Mouse (Mus musculus) mouse embryonic stem cell (cell line): Measurements from ENCODE around the gene Mogs.

Source experiments
- in situ Hi-C, 2 experiments: fragments of 300-500 bp; cut with MboI; formaldehyde crosslinking; loops; 1 replicate in 1 of 2; 3 replicates in 1 of 2; pipeline ENCODE4 v1.14.3; 2019 to 2020; ENCODE audit warnings: low sequenced_read_pairs in 2 of 2, low pct_unique_long_range_greater_than_20kb in 1 of 2, mixed read lengths in 1 of 2; ENCODE audit not compliant: unreplicated experiment in 1 of 2

Gene Mogs

DNA sequence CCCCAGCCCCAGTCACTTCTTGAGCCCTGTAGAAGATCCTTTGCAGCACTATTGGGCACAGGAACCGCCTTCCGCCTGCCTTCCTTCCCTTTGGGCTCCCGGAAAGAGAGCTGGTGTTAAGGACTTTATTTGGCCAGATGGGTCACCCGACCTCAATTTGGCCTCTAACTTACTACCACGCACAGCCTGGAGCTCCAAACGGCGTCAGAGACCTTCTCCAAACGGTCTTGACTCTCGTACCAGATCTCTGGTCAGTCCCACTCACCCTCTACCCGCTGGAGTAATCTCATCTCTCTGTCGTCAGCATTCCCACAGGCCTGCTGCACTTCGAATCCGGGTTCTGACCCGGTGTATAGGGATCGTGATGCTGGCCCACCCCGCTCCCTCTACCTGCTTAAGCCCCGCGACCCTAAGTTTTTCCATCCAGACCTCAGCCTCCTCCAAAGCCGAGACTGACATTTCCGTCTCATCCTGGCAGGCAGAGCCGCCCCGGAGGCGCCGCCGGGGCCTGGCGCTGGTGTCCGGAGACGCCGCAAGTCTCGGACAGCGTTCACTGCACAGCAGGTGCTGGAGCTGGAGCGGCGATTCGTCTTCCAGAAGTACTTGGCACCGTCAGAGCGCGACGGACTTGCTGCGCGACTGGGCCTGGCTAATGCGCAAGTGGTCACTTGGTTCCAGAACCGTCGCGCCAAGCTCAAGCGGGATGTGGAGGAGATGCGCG, 27.9 kb upstream of the Mogs start:
- in situ Hi-C loops = no loop called here

DNA sequence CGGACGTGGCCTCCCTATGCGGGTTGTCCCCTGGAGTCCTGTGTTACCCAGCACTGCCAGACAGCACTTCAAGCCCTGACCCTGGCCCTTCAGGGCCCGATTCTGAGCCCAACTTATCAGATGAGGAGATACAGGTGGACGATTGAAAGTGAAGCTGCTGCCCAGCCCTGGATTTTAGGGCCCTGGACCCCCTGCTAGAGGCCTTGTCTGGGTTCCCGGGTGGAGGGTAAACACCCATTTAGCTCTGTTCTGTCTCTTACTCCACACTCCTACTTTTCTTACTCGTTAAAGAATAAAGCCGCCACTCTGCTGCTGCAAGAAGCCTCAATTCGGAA, 27.4 kb upstream of the Mogs start:
- in situ Hi-C loops = no loop called here

DNA sequence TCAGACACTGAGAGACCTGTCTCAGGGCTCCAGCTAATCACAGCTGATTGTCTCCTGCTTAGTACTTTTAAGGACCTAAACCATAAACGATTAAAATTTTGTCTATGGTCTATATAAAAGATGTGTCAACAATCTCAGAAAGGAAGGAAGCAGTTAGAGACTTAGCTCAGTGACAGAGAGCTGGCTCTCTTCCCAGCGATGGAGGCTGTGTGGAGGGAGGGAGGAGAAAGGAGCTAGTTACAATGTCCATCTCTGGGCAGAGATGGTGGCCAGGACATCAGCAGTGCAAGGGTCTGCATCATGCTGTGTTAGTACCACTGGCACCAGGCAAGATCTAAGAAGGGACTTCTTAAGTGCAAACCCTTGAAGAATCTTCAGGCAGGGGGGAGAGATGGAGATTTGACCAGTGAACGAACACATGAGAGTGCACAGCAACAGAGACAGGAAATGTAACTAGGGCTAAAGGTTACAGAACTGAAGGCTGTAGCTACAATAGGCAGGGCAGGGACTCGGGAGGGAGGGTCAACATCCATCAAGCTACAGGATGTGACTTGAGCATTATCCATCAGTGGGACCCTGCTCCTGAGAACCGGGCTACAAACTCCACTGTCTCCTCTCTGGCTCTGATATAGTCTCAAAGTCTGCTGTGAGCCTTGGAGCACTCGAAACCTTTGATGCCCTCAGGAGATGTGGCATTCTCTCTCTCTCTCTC, 22.7 kb upstream of the Mogs start:
- in situ Hi-C loops = no loop called here

DNA sequence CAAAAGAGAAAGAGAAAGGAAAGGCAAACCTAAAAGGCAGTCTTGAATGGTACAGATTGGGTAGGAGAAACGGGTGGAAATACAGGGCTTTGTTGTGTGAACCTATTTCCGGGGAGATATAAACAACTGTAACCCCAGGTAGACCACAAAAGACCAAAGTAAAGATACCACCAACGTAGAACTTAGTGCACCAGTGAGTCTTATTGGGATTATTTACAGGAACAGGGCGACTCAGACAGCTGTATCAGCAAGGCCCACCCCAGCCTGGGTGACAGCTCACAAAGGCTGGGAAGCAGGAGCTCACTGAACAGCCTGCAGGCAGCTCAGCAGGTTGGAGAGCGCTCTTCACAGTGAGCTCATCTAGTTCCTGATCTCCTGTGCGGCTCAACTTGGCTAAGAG, 19.3 kb upstream of the Mogs start:
- in situ Hi-C loops = no loop called here

DNA sequence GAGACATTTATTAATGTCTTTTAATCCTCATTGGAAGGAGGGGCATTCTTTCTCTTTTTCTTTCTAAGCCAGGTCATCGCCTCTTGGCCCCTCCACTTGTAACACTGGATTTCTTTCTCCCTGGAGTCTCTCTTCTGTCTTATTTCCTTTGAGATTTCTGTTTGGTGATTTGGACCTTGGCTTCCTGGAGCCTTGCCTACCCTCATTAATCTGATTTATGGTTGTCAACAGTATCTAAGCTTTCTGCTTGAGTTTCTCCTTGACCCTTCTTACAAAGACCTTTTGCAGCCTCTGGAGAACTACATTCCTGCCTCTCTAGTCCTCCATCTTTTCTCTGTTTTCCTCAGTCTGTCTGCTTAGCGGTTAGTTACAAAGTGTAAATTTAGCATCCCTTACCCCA, 16.9 kb upstream of the Mogs start:
- in situ Hi-C loops = no loop called here

DNA sequence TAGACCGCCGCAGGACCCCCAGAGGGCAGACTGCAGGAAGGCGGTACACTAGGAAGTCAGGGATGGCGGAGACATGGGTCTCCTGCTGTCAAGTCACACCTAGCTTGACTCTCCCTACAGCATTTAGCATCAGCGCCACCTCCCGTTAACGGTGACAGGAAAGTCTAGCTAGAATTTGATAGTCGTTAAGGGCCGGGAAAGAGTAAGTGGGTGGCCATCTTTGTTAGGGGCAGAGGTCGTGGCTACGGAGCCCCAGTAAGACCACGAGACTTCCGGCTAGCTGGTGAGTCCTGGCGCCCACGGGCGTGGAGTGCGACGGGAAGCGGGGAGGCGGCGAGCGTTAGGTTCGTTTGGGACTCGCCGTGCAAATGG, 14.0 kb upstream of the Mogs start, which contains the start of the genes Ccdc142 and Gm42688:
Gene Ccdc142 (plus strand): TSS at position 286 of the 372 bp plus-strand sequence.
Gene Gm42688 (plus strand): TSS at position 302 of the 372 bp plus-strand sequence.
- in situ Hi-C loops = loop anchor here in 1 of 2 experiments (5.0 kb wide), 1 partner anchor 94 kb away; no protein-coding TSS in a partner anchor

DNA sequence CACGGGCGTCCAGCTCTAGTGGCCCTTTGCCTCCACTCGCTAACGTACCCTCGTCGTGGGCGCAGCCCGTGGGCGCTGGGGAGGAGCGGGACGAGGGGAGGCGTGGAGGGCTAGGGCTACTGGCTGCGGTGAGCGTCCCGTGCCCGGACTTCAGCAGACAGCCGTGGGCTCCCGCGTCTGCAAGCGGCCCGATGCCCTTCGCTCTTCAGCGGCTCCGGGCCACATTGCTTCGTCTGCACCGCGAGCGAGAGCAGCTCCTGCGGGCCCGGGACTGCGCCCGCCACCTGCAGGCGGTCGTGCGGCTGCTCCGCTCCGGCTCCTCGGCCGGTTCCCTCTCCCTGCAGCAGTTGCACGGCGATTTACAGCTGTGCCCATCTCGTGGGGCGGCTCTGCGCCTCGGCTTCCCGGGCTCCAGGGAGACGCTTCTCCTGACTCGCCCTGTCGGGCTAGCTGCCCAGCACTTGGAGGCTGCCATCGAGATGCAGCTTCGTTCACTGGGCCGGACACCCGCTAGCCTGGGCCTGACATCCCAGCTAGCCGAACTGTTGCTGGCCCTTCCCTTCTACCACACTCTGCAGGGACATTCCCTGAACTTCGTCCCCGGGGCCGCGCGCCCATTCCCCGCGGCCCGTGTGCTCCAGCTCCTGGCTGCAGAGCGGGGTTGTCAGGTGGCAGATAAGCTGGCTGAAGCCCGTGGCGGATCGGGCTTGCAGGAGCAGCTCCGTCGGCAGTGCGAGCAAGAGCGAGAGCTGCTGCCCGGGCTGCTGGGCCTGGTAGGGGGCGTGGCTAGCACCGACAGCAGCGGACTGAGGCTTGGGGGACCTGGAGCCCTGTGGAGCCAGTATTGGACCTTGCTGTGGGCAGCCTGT, 13.4 kb upstream of the Mogs start:
- in situ Hi-C loops = loop anchor here in 1 of 2 experiments (5.0 kb wide), 1 partner anchor 95 kb away; no protein-coding TSS in a partner anchor

DNA sequence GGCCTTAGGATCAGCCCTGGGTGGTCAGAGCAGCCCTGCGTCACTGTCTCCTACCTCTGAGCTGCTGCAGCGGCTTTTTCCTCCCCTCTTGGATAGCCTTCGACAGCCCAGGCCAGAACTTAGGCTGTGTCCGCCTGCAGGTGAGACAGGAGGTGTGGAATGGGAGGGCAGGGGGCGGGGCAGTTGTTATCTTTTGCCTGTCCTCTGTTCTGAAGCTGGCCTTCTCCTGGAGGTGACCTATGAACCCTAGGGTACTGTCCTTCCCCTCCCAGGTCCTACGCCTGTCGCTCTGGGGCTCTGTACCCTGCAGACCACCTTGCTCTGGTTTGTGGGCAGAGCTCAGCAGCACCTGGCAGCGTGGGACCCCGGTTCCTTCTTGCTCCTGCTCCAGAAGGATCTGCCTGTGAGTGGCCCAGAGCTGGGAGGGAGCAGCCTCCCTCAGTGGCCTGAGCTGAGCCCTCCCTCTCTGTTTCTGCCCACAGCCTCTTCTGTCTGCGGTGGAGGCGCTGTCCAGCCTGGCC, 12.1 kb upstream of the Mogs start:
- in situ Hi-C loops = loop anchor here in 1 of 2 experiments (5.0 kb wide), 1 partner anchor 96 kb away; no protein-coding TSS in a partner anchor

DNA sequence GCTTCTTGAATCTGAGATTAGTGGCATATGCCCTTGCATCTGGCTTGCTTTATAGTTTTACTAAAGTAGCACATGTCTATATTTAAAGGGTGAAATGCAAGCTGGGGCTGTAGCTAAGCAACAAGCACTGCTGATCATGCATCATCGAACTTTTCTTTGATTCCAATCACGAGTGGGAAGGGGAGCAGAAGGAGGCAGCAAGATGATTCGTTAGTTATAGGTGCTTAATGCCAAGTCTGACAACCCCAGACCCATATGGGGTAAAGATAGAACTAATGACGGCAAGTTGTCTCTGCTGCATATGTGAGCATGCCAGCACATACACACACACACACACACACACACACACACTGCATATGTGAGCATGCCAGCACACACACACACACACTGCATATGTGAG, 11.1 kb upstream of the Mogs start:
- in situ Hi-C loops = loop anchor here in 1 of 2 experiments (5.0 kb wide), 1 partner anchor 97 kb away; no protein-coding TSS in a partner anchor

DNA sequence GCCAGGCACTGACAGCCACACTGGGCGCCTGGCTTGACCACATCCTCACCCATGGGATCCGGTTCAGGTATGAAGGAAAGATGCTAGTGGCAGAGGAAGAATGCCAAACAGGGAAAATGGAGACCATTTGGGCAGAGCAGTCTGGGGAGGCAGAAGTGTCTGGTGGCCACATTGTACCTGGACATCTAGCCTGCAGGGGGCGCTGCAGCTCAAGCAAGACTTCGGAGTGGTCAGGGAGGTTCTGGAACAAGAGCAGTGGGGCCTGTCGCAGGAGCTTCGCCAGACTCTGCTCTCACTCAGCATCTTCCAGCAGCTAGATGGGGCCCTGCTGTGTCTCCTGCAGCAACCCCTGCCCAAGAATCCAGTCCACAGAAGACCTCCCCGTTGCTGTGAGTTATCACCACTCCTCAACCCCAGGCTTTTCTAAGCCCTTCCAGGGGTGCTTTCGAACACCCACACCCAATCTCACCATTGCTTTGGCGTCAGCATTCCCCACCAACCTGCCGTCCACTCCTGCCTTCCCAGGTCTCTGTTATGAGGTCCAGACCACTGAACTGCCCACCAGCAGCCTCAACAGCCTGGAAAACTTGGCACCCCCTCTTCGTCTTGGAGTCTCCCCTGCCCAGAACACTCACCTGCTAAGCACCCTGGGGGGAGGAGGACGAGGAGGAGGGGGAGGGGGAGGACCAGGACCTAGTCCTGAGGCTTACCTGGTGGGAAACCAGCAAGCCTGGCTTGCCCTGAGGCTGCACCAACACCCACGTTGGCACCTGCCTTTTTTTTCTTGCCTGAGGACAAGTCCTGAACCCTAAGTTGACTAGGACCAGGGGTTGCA, 7.5 kb upstream of the Mogs start:
- in situ Hi-C loops = no loop called here

DNA sequence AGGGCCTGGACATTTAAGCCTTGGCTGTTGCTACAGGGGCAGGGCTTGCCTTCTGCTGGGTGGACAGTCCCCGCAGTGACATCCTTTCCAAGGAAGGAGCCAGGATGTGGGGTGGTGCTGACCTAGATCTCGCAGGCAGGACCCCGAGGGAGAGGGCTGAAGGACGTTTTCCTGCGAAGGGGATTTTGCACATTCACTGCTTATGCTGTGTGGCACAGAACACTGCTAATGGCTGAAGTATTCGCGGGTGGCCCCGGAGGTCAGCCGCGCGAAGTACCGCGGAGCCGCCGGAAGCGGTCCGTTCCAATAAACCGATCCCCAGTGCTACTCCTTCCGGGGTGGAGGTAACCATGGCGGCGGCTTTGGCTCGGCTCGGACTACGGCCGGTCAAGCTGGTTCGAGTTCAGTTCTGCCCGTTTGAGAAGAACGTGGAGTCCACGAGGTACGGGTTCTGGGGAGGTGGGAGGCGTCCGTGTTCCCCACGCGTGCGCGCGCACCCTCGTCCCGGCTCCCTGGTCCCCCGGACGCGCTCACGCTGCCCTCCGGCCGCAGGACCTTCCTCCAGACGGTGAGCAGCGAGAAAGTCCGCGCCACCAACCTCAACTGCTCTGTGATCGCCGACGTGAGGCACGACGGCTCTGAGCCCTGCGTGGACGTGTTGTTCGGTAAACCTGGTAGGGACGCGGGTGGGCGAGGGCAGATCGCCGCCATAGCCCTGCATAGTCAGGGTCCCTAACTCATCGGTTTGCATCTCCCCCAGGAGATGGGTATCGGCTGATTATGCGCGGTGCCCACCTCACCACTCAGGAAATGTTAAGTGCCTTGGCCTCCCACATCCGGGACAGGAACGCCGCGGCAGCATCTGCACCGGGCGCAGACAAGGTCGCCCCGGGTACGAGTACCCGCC, 6.3 kb upstream of the Mogs start, which contains the start of gene Mrpl53:
Gene Mrpl53 (plus strand): TSS at position 279 of the 907 bp plus-strand sequence.
- in situ Hi-C loops = no loop called here

DNA sequence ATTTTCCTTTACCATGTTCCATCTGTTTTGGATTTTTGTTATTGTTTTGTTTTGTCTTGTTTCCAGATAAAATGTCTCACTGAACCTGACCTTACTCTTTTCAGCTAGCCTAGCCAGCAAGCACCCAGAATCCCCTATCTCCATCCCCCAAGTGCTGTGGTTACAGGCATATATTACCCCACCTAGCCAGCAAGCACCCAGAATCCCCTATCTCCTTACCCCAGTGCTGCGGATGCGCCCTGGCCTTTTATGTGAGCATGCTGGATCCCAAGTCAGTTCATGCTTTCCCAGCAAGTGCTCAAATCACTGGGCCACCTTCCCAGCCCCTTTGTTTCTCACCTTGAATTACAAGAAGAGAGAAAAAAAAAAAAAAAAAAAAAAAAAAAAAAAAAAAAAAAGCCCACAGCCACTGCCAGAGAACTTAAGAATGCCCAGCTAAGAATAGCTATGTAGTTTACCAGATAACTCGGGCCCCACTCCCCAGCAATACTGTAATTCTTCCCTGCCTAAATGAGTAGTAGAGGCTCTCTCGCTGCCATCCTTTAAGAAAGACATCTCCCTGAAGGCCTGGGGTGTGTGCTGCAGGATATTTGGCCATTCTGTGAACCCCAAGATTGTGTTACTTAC, 3.7 kb upstream of the Mogs start:
- in situ Hi-C loops = no loop called here

DNA sequence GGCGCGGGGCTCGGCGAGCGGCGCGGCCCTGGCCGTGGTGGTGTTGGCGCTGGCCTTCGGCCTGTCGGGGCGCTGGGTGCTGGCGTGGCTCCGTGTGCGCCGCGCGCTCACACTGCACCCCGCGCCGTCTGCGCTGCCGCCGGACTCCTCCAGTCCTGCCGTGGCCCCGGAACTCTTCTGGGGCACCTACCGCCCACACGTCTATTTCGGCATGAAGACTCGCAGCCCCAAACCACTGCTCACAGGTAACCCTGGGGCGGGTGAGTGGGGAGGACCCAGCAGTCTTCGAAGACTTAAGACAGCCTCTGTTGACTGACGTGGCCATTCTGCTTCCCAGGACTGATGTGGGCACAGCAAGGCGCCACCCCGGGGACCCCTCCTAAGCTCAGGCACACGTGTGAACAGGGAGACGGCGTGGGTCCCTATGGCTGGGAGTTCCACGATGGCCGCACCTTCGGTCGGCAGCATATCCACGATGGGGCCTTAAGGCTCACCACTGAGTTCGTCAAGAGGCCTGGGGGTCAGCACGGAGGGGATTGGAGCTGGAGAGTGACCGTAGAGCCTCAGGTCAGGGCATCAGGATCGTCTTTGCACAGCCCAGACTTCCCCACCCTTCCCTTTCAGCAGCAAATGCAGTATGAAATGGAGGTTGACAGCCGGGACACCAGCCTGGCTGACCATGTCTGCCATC, 531 bp downstream of the Mogs start:
- in situ Hi-C loops = no loop called here

DNA sequence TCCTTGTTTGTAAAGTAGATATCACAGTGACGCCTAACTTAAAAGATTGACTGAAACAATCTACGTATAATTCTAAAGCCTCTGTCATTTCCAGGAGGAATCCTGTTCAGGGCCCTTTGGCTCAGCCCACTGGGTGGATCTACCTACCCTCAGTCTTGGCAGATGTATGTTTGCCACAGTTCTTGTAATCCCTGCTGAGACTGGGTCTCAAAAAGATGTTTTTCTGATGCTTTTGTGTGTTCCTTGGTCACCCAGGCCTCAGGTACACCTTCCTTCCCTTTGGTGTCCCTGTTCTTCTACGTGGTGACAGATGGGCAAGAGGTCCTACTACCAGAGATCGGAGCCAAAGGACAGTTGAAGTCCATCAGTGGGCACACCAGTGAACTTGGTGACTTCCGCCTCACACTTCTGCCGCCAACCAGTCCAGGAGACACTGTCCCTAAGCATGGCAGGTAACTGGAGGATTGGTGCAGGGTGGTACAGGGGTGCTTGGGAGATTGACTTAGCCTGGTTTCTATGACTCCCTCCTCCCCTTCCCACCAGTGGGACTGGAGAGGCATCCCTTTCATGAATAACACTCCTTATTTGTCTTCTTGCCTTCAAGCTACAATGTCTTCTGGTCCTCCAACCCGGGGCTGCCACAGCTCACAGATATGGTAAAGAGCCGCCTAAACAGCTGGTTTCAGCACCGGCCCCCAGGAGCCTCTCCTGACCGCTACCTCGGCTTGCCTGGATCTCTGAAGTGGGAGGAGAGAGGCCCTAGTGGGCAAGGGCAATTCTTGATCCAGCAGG, 1.3 kb downstream of the Mogs start:
- in situ Hi-C loops = no loop called here

DNA sequence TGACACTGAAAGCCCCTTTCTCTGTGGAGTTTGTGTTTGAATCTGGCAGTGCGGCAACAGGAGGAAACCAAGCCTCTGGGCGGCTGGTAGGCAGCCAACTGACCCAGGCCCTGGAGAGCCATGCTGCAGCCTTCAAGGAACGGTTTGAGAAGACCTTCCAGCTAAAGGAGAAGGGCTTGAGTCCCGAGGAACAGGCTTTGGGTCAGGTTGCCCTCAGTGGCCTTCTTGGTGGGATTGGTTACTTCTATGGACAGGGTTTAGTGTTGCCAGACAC, 1.8 kb downstream of the Mogs start:
- in situ Hi-C loops = no loop called here

DNA sequence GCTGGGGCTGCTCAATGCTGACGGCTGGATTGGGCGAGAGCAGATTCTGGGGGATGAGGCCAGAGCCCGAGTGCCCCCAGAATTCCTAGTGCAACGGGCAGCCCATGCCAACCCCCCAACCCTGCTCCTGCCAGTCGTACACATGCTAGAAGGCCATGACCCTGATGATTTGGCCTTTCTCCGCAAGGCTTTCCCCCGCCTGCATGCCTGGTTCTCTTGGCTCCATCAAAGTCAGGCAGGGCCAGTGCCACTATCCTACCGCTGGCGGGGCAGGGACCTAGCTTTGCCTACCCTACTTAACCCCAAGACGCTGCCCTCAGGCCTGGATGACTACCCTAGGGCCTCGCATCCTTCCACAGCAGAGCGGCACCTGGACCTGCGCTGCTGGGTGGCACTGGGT, 2.3 kb downstream of the Mogs start:
- in situ Hi-C loops = no loop called here
